Comparison of ENCODE assay signal across 25 mouse cellular contexts in genomic region chr6:91948426-91948825, GRCm38 (mm10). TPM values are rescaled to one million over a fixed set of nuclear protein-coding genes. Genes with fewer than 3 reads are reported as not detected.
DNase-seq lines count a peak whose midpoint lies in the region; ATAC-seq and TF ChIP-seq lines count a peak whose summit lies in the region.
"Had no signal": no experiment of that assay in that cellular context is flagged by ENCODE, and none has a peak within 500 bp of the region (broad histone marks: within the 10 kb centered on the region; RNA-seq: fewer than 3 reads in every experiment).

No protein-coding gene starts in this region.

- intact Hi-C loops in left cerebral cortex, postnatal 4 days (cut with DNase I), result no loop called here
- intact Hi-C loops in left cerebral cortex, postnatal 25 days (cut with DNase I), result no loop called here

- H3K27me3 ChIP-seq in stomach, postnatal 0 days (ENCODE audit: control insufficient read depth, insufficient read depth, low read length), result no peaks in the 10 kb centered on the region
- H3K27me3 ChIP-seq: forebrain, embryonic 15.5 days; liver, embryonic 12.5 days had no signal

- DNase-seq in gastrocnemius, postnatal 10 days, result peak; percentile 22
- DNase-seq in gastrocnemius, postnatal 4 days (ENCODE audit: low spot score in 2 of 2), result no peak
- peak; percentile 64 for DNase-seq in left cerebral cortex, postnatal 4 days
- no peak for DNase-seq in left cerebral cortex, postnatal 25 days (ENCODE audit: low spot score in 2 of 2)
- peak; percentile 32 for DNase-seq in right cerebral cortex, postnatal 4 days
- no peak for DNase-seq in right cerebral cortex, adult 18-20 months
- peak; percentile 18 for DNase-seq in stomach, postnatal 0 days (ENCODE audit: low spot score)
- no peak for DNase-seq in natural killer cell, adult 2 months (ENCODE audit: low spot score in 2 of 2)
- DNase-seq: adrenal gland, adult 8-10 months; B cell, adult 2 months; cerebellum, adult 11-12 months; gastrocnemius, postnatal 36 days; heart, adult 2 months; liver, postnatal 0 days; thymus, postnatal 14 days had no signal

- no peak overlapping the region for H3K27ac ChIP-seq in stomach, postnatal 0 days (replicated peaks)
- H3K27ac ChIP-seq: forebrain, embryonic 15.5 days; heart, adult 2 months; hindbrain, embryonic 10.5 days; left cerebral cortex, adult 2 months; liver, embryonic 12.5 days; macrophage had no signal

- no peak for TF ChIP-seq EP300 in stomach, postnatal 0 days (optimal IDR thresholded peaks at IDR 0.05)

- no peaks in the 10 kb centered on the region for H3K9me3 ChIP-seq in stomach, postnatal 0 days (ENCODE audit: control insufficient read depth, low read length)
- H3K9me3 ChIP-seq: forebrain, embryonic 15.5 days; heart, embryonic 12.5 days; hindbrain, embryonic 10.5 days; liver, embryonic 12.5 days had no signal

- no peaks in the 10 kb centered on the region for H3K4me1 ChIP-seq in stomach, postnatal 0 days (replicated peaks; ENCODE audit: control insufficient read depth, insufficient read depth)
- H3K4me1 ChIP-seq: forebrain, embryonic 15.5 days; heart, embryonic 12.5 days; liver, embryonic 12.5 days had no signal

- WGBS in stomach, postnatal 0 days, result 72% methylated on average over 2 of the region's 2 CpGs

- no peak overlapping the region for H3K4me2 ChIP-seq in stomach, postnatal 0 days (replicated peaks; ENCODE audit: low read depth)
- H3K4me2 ChIP-seq: forebrain, embryonic 15.5 days; heart, embryonic 12.5 days; liver, embryonic 12.5 days had no signal

- H3K36me3 ChIP-seq in stomach, postnatal 0 days (ENCODE audit: control insufficient read depth, insufficient read depth, low read length), result no peaks in the 10 kb centered on the region
- H3K36me3 ChIP-seq: forebrain, embryonic 15.5 days; heart, embryonic 12.5 days; hindbrain, embryonic 10.5 days; liver, embryonic 12.5 days had no signal

- no peak for TF ChIP-seq CTCF in stomach, postnatal 0 days (IDR thresholded peaks at IDR 0.05; ENCODE audit: low read depth)

- no peak overlapping the region for H3K4me3 ChIP-seq in stomach, postnatal 0 days (ENCODE audit: low read depth, low read length)
- H3K4me3 ChIP-seq: forebrain, embryonic 15.5 days; heart, adult 2 months; heart, embryonic 12.5 days; hindbrain, embryonic 10.5 days; left cerebral cortex, adult 2 months; liver, embryonic 12.5 days had no signal

- no peak for ATAC-seq in stomach, postnatal 0 days (ENCODE audit: low FRiP score, low TSS enrichment)
- ATAC-seq: forebrain, embryonic 15.5 days; intestine, postnatal 0 days; liver, embryonic 12.5 days; liver, postnatal 0 days; lung, postnatal 0 days had no signal

- no peak overlapping the region for H3K9ac ChIP-seq in stomach, postnatal 0 days (ENCODE audit: low read length)
- H3K9ac ChIP-seq: forebrain, embryonic 15.5 days; heart, embryonic 12.5 days; liver, embryonic 12.5 days; liver, postnatal 0 days had no signal

RNA-seq across cellular contexts. Expression of gene Fgd5, which starts 30.3 kb away (rescaled TPM):
- 10 to 100 TPM; 12.7 to 16.1 TPM for total RNA-seq in gastrocnemius, postnatal 10 days (2021)
- 10 to 100 TPM; 22.1 to 25.3 TPM for total RNA-seq in gastrocnemius, postnatal 4 days (2021)
- total RNA-seq in left cerebral cortex, postnatal 4 days (2021), result 1 to 10 TPM; 7.5 to 7.9 TPM
- 1 to 10 TPM; 5.2 TPM for total RNA-seq in left cerebral cortex, postnatal 25 days (2021)
- polyA plus RNA-seq in stomach, postnatal 0 days (2015; fragmentation: Nextera tagmentation; extraction: Ambion mirVana), result 2.5 and 2.7 TPM in 2 replicates
- total RNA-seq: megakaryocyte-erythroid progenitor cell, adult 5-6 weeks; neutrophil, adult 5-6 weeks had no signal
- polyA plus RNA-seq: macrophage had no signal

RNA-seq across cellular contexts. Expression of gene 4930590J08Rik, which starts 45.8 kb away (rescaled TPM):
- 1 to 10 TPM in 1 of 2 experiments, under 1 TPM in 1; 0.80 to 1.3 TPM for total RNA-seq in gastrocnemius, postnatal 10 days (2021)
- 1 to 10 TPM; 1.1 to 1.6 TPM for total RNA-seq in gastrocnemius, postnatal 4 days (2021)
- 1 to 10 TPM; 2.6 to 3.0 TPM for total RNA-seq in left cerebral cortex, postnatal 4 days (2021)
- total RNA-seq in left cerebral cortex, postnatal 25 days (2021), result 1 to 10 TPM; 2.1 to 4.0 TPM
- 0.05 and 0.06 TPM in 2 replicates for polyA plus RNA-seq in stomach, postnatal 0 days (2015; fragmentation: Nextera tagmentation; extraction: Ambion mirVana)

Comparison
In these comparisons a context has a peak if more than half of its experiments do, and no peak if none do; other contexts are left out.
1. DNase-seq: peak in gastrocnemius, postnatal 10 days (single experiment), left cerebral cortex, postnatal 4 days (single experiment), right cerebral cortex, postnatal 4 days (single experiment) and stomach, postnatal 0 days (single experiment); none in gastrocnemius, postnatal 4 days (0 of 2), left cerebral cortex, postnatal 25 days (0 of 2), right cerebral cortex, adult 18-20 months (single experiment) and natural killer cell, adult 2 months (0 of 2).